Mouse (Mus musculus) stomach, postnatal 0 days (tissue): ENCODE data around the gene Sebox.

Experiments
- CTCF ChIP-seq: IDR thresholded peaks from 2 replicates; pipeline ENCODE4 v1.5.1; 2016; ENCODE audit warnings: antibody characterized with exemption, low read depth, mild to moderate bottlenecking, moderate library complexity
- EP300 ChIP-seq: optimal IDR thresholded peaks from 2 replicates; pipeline ENCODE3; 2016; ENCODE audit warnings: antibody characterized with exemption

GRCm38 (mm10) chr11:78497544-78498522 is 5.4 kb upstream of the Sebox start, which contains the start of gene Sarm1:
- TF ChIP-seq CTCF, result 0 out of 2 replicates have a peak, but pooled peaks have one; percentile 18
- TF ChIP-seq EP300, result no peak
